Mouse (Mus musculus): ENCODE measurements around the gene Borcs5. TPM values are rescaled to one million over a fixed set of nuclear protein-coding genes. Genes with fewer than 3 reads are reported as not detected.

The Borcs5 gene
- polyA plus RNA-seq, 1 experiment from 2014 or later, result 15.1 TPM

DNA sequence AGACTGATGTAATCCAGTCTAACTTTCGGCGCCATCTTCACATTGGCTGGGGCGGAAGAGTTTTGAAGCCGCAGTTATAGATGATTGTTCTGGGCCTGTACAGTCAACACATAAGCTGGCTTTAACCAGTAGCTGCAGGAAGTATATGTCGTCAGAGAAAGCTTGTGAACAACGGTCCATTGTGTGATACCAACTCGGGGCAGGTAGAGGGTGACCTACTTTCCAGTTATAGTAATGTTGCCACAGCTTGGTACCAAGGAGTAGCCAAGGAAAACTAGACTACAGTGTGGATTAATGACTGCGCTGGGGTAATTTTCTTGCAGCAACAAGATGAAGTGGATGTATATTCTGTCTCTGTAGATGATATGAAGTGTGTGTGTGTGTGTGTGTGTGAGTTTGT, 5.8 kb upstream of the Borcs5 start:
- peaks cover 8% of the 10 kb centered on the region for H3K27me3 ChIP-seq (replicated peaks; ENCODE audit: control insufficient read depth, insufficient read depth, low read length)
- no peaks in the 10 kb centered on the region for H3K36me3 ChIP-seq (ENCODE audit: control insufficient read depth, insufficient read depth, low read length)
- WGBS, result 86% methylated on average over 8 of the region's 8 CpGs
- DNase-seq (ENCODE audit: low spot score), result no peak
- H3K27ac ChIP-seq (ENCODE audit: low read depth), result no peak overlapping the region
- no peak overlapping the region for H3K4me2 ChIP-seq (ENCODE audit: low read length)
- no peaks in the 10 kb centered on the region; the same call in 1 of the 2 replicates for H3K4me1 ChIP-seq (replicated peaks; ENCODE audit: control insufficient read depth, insufficient read depth, low read length)
- no peak overlapping the region for H3K9ac ChIP-seq (ENCODE audit: low read length)
- ATAC-seq (replicated peaks; ENCODE audit: low FRiP score, low TSS enrichment, low read depth), result no peak
- H3K4me3 ChIP-seq (ENCODE audit: low read depth, low read length), result no peak overlapping the region
- no peaks in the 10 kb centered on the region for H3K9me3 ChIP-seq (ENCODE audit: control insufficient read depth, low read length)

DNA sequence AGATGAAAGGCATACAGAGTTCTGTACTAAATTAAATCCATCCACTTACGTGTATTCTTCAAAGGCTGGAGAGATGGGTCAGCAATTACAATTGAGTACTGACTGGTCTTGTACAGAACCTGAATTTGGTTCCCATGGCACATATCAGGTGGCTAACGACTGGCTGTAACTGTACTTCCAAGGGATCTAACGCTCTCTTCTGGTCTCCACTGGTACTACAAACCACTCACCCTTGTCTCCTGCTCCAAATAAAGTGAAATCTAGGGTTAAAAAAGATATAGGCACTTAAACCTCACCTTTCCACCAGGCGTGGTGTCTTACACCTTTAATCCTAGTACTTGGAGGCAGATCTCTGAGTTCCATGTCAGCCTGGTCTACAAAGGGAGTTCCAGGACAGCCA, 2.8 kb upstream of the Borcs5 start:
- Histone ChIP-seq H3K27ac (ENCODE audit: low read depth) (no peak overlapping the region), H3K9me3 (ENCODE audit: control insufficient read depth, low read length) (no peaks in the 10 kb centered on the region), H3K9ac (ENCODE audit: low read length) (no peak overlapping the region), H3K4me2 (ENCODE audit: low read length) (no peak overlapping the region), H3K36me3 (ENCODE audit: control insufficient read depth, insufficient read depth, low read length) (no peaks in the 10 kb centered on the region), H3K4me3 (ENCODE audit: low read depth, low read length) (no peak overlapping the region), H3K4me1 (replicated peaks; ENCODE audit: control insufficient read depth, insufficient read depth, low read length) (no peaks in the 10 kb centered on the region; the same call in 1 of the 2 replicates), H3K27me3 (replicated peaks; ENCODE audit: control insufficient read depth, insufficient read depth, low read length) (peaks cover 2% of the 10 kb centered on the region)
- 62% methylated on average over 4 of the region's 4 CpGs for WGBS
- ATAC-seq (replicated peaks; ENCODE audit: low FRiP score, low TSS enrichment, low read depth) (no peak), DNase-seq (ENCODE audit: low spot score) (no peak)

DNA sequence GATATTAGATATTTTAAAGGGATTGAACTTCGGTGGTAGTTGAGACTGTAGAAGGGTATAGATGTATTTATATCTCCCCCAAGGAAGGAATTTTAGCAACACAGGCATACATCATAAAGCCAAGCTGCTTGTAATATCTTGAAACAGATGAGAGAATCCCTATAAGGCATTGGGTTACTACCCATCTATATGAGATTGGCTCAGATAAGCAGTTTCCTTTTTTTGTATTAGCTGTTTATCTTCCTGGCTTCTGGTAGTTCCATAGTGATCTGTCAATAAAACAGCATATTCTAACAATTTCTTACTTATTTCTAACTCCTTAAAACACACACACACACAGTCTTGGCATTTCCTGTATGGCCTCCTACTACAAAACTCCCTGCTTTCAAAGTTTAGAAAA, 590 bp downstream of the Borcs5 start:
- H3K4me3 ChIP-seq (ENCODE audit: low read depth, low read length), result no peak overlapping the region
- H3K36me3 ChIP-seq (ENCODE audit: control insufficient read depth, insufficient read depth, low read length), result no peaks in the 10 kb centered on the region
- no peak overlapping the region for H3K27ac ChIP-seq (ENCODE audit: low read depth)
- ATAC-seq (replicated peaks; ENCODE audit: low FRiP score, low TSS enrichment, low read depth), result no peak
- no peak for DNase-seq (ENCODE audit: low spot score)
- no peak overlapping the region for H3K9ac ChIP-seq (ENCODE audit: low read length)
- no peaks in the 10 kb centered on the region for H3K4me1 ChIP-seq (replicated peaks; ENCODE audit: control insufficient read depth, insufficient read depth, low read length)
- 88% methylated on average over 1 of the region's 1 CpGs for WGBS
- H3K4me2 ChIP-seq (ENCODE audit: low read length), result no peak overlapping the region
- H3K27me3 ChIP-seq (replicated peaks; ENCODE audit: control insufficient read depth, insufficient read depth, low read length), result no peaks in the 10 kb centered on the region
- no peaks in the 10 kb centered on the region for H3K9me3 ChIP-seq (ENCODE audit: control insufficient read depth, low read length)

DNA sequence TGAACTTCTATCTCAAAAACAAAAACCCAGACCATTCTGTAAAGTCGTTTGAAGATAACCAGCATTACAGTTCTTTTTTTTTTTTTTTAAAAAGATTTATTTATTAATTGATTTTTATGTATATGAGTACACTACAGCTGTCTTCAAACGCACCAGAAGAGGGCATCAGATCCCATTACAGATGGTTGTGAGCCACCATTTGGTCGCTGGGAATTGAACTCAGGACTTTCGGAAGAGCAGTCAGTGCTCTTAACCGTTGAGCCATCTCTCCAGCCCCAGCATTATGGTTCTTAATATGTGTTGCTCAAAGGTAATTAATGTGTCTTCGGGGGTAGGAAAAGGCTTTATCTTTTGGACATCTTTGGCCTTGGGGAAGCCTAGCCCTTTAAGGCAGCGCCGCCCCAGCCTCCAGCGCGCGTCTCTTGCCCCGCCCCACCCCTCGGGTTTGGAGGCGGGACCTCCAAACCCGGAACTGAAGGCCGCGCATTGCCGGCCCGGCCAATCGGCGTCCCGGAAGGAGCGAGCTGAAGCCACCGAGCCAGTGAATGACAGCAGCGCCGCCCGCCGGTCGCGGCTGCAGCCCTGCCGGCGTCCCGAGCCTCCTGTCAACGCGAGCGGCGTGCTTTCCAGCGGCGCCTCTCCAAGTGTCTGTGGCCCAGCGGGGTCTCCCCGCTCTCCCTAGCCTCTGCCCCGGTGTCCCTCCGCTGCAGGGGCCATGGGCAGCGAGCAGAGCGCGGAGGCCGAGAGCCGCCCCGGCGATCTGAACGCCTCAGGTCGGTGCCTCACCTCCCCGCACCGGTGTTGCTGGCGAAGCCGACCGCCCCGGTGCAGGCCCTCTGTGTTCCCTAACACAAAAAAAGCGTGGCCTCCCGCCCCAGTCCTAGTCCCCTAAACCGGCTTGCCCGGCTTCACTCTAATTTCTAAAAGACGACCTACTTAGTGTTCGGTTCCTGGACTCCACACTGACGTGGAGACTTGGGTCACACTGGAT, 1.5 kb downstream of the Borcs5 start:
- Histone ChIP-seq H3K9ac (ENCODE audit: low read length) (peak overlapping the region; percentile 83), H3K36me3 (ENCODE audit: control insufficient read depth, insufficient read depth, low read length) (0 out of 2 replicates have a peak, but pooled peaks cover 2% of the 10 kb centered on the region), H3K9me3 (ENCODE audit: control insufficient read depth, low read length) (no peaks in the 10 kb centered on the region), H3K4me3 (ENCODE audit: low read depth, low read length) (peak overlapping the region; percentile 75), H3K4me2 (ENCODE audit: low read length) (peak overlapping the region; percentile 79), H3K27ac (ENCODE audit: low read depth) (peak overlapping the region; percentile 55), H3K4me1 (replicated peaks; ENCODE audit: control insufficient read depth, insufficient read depth, low read length) (no peaks in the 10 kb centered on the region), H3K27me3 (replicated peaks; ENCODE audit: control insufficient read depth, insufficient read depth, low read length) (no peaks in the 10 kb centered on the region)
- ATAC-seq (replicated peaks; ENCODE audit: low FRiP score, low TSS enrichment, low read depth) (peak; percentile 97), DNase-seq (ENCODE audit: low spot score) (peak; percentile 91)
- 2% methylated on average over 58 of the region's 65 CpGs for WGBS

DNA sequence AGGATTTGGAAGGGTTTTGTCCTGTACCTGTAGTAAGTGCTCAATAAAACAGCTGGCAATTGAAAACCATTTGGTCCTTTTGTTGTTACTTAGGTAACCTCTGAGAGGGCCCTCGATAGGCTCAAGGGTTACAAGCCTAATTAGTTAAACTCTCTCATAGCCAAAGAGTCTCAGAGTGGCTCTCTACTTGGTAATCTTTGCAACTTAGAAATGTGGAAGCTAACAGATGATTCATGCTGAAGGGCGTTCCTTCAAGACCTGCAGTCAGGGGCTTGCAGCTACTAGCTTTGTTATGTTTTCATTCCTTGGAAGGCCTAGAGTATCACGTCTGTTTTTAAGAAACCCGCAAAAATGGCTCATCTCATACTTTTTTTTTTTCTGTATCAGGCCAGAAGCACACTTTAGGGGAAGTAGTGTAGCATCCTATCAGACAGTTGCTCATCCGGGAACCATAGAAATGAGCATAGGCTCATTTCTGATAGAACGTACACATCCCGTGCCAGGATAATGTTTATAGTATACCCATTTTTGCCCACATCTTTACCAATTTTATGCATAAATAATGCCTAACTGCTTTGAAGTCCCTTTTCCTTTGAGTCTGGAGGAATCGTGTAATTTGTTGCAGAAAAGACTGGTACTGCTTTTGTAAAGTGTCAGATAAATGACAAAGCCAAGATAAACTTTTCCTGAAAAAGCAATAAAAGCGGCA, 2.6 kb downstream of the Borcs5 start:
- Histone ChIP-seq H3K27me3 (replicated peaks; ENCODE audit: control insufficient read depth, insufficient read depth, low read length) (no peaks in the 10 kb centered on the region), H3K4me1 (replicated peaks; ENCODE audit: control insufficient read depth, insufficient read depth, low read length) (no peaks in the 10 kb centered on the region), H3K36me3 (ENCODE audit: control insufficient read depth, insufficient read depth, low read length) (0 out of 2 replicates have a peak, but pooled peaks cover 3% of the 10 kb centered on the region), H3K27ac (ENCODE audit: low read depth) (no peak overlapping the region), H3K9me3 (ENCODE audit: control insufficient read depth, low read length) (no peaks in the 10 kb centered on the region), H3K4me3 (ENCODE audit: low read depth, low read length) (peak overlapping the region; percentile 75; the same call in 1 of the 2 replicates), H3K9ac (ENCODE audit: low read length) (peak overlapping the region; percentile 83), H3K4me2 (ENCODE audit: low read length) (peak overlapping the region; percentile 79)
- 64% methylated on average over 9 of the region's 9 CpGs for WGBS
- no peak for ATAC-seq (replicated peaks; ENCODE audit: low FRiP score, low TSS enrichment, low read depth)
- no peak for DNase-seq (ENCODE audit: low spot score)

DNA sequence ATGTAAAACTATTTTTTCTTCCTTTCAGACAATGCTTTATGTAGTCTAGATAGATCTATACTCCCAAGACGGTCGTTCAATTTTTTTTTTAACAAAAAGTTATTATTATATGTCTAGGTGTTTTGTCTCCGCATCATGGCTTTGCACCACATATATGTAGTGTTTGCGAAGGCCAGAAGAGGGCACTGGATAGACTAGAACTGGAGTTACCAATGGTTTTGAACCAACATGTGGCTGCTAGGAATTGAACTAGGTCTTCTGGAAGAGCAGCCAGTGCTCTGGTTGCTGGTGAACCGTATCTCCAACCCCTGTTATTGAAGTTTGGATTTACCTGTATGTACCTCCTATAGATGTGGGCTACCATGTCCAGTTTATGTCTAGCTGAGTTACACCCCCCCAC, 4.0 kb downstream of the Borcs5 start:
- H3K27me3 ChIP-seq (replicated peaks; ENCODE audit: control insufficient read depth, insufficient read depth, low read length), result no peaks in the 10 kb centered on the region
- H3K4me1 ChIP-seq (replicated peaks; ENCODE audit: control insufficient read depth, insufficient read depth, low read length), result no peaks in the 10 kb centered on the region
- WGBS, result 93% methylated on average over 5 of the region's 5 CpGs
- H3K27ac ChIP-seq (ENCODE audit: low read depth), result no peak overlapping the region
- H3K9ac ChIP-seq (ENCODE audit: low read length), result no peak overlapping the region
- DNase-seq (ENCODE audit: low spot score), result no peak
- 0 out of 2 replicates have a peak, but pooled peaks cover 3% of the 10 kb centered on the region for H3K36me3 ChIP-seq (ENCODE audit: control insufficient read depth, insufficient read depth, low read length)
- H3K9me3 ChIP-seq (ENCODE audit: control insufficient read depth, low read length), result no peaks in the 10 kb centered on the region
- ATAC-seq (replicated peaks; ENCODE audit: low FRiP score, low TSS enrichment, low read depth), result no peak
- H3K4me2 ChIP-seq (ENCODE audit: low read length), result no peak overlapping the region
- no peak overlapping the region for H3K4me3 ChIP-seq (ENCODE audit: low read depth, low read length)

DNA sequence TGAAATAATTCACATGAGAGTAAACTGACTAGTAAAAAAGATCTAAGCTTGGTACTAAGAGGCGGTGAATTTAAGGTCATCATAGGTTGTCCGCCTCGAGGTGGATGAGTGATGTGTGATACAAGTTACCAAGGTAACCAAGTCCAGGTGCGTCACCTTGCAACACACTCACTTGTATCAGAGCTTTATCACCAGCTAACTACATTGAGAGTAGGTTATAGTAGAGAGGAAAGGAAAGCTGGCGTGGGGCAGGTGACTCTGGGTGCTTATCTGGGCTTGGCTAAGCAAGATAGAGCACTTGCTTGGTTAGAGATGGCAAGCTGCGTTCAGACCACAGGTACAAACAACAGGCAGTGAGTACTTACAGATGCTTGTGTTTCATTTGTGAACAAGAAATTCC, 7.5 kb downstream of the Borcs5 start:
- DNase-seq (ENCODE audit: low spot score) (no peak), ATAC-seq (replicated peaks; ENCODE audit: low FRiP score, low TSS enrichment, low read depth) (no peak)
- no peaks in the 10 kb centered on the region for H3K9me3 ChIP-seq (ENCODE audit: control insufficient read depth, low read length)
- H3K4me2 ChIP-seq (ENCODE audit: low read length), result no peak overlapping the region
- H3K27ac ChIP-seq (ENCODE audit: low read depth), result no peak overlapping the region
- H3K36me3 ChIP-seq (ENCODE audit: control insufficient read depth, insufficient read depth, low read length), result 0 out of 2 replicates have a peak, but pooled peaks cover 3% of the 10 kb centered on the region
- H3K9ac ChIP-seq (ENCODE audit: low read length), result no peak overlapping the region
- H3K27me3 ChIP-seq (replicated peaks; ENCODE audit: control insufficient read depth, insufficient read depth, low read length), result no peaks in the 10 kb centered on the region
- no peaks in the 10 kb centered on the region for H3K4me1 ChIP-seq (replicated peaks; ENCODE audit: control insufficient read depth, insufficient read depth, low read length)
- 88% methylated on average over 6 of the region's 6 CpGs for WGBS
- H3K4me3 ChIP-seq (ENCODE audit: low read depth, low read length), result no peak overlapping the region

DNA sequence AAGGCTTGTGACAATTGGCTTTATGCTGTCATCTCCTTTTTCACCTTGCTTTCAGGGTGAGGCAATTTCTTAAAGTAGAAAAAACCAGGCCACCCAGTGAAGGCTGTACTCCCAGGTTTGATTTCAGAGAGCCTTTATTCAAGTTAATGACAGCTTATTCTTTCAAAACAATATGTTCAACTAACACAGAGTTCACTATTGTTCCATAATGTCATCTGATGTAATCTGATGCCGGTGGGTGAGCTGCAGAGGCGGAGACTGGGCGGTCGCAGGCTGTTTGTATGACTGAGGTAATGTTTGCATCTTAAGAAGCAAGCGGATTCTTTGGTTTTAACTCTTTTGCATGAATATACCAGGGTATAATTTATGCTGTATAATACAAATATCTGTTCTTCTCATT, 8.3 kb downstream of the Borcs5 start:
- no peak overlapping the region for H3K27ac ChIP-seq (ENCODE audit: low read depth)
- H3K9ac ChIP-seq (ENCODE audit: low read length), result no peak overlapping the region
- DNase-seq (ENCODE audit: low spot score) (no peak), ATAC-seq (replicated peaks; ENCODE audit: low FRiP score, low TSS enrichment, low read depth) (no peak)
- no peak overlapping the region for H3K4me3 ChIP-seq (ENCODE audit: low read depth, low read length)
- H3K4me2 ChIP-seq (ENCODE audit: low read length), result no peak overlapping the region
- H3K4me1 ChIP-seq (replicated peaks; ENCODE audit: control insufficient read depth, insufficient read depth, low read length), result no peaks in the 10 kb centered on the region
- H3K36me3 ChIP-seq (ENCODE audit: control insufficient read depth, insufficient read depth, low read length), result 0 out of 2 replicates have a peak, but pooled peaks cover 3% of the 10 kb centered on the region
- WGBS, result 29% methylated on average over 5 of the region's 5 CpGs
- no peaks in the 10 kb centered on the region for H3K9me3 ChIP-seq (ENCODE audit: control insufficient read depth, low read length)
- H3K27me3 ChIP-seq (replicated peaks; ENCODE audit: control insufficient read depth, insufficient read depth, low read length), result no peaks in the 10 kb centered on the region
